49 mouse cellular contexts compared by ENCODE assay signal in the genomic region with DNA sequence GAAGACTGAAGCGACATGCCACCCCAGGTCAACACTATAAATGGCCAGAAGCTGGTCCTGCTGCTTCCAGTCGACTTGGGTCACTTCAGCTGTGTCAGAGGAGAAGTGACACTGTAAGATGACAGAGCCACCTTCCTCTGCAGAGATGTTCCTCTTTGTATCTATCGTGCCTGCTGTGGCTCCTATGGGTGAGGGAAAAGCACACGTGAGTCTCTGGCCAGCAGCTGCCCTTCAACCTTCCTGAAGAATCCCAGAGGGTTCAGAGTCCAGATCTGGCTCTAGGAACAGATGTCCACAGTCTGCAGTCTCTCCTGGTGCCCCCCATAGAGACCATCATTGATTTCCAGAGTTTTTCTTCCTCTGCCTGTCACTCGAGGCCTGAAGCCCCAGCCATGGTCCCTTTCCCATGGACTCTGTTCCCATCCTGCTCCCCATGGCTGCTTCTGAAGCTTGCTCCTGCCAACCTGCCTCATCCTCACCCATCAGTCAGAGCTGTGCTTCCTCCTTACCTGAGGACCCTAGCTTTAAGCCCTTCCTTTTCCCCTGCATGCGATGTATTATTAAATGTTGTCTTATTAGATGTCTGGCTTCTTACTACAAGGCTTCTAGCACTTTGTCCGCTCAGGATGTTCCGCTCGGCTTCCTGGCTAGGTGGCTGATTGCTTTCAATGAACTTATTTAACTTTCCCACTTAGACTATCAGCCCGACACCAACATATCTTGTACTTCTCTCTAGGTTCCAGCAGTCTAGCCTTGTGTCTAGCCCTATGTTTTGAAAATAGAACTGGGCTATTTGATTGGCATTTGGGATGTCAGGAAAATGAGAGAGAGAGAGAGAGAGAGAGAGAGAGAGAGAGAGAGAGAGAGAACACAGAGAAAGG. TPM values are rescaled to one million over a fixed set of nuclear protein-coding genes. Genes with fewer than 3 reads are reported as not detected.
"Had no signal": no experiment of that assay in that cellular context is flagged by ENCODE, and none has a peak within 500 bp of the region (broad histone marks: within the 10 kb centered on the region; RNA-seq: fewer than 3 reads in every experiment).

No protein-coding gene starts in this region.

- H3K36me3 ChIP-seq: heart, embryonic 12.5 days; heart, embryonic 13.5 days; heart, embryonic 15.5 days; hindbrain, embryonic 10.5 days; hindbrain, embryonic 12.5 days; hindbrain, embryonic 13.5 days; hindbrain, embryonic 15.5 days; intestine, embryonic 15.5 days; kidney, embryonic 15.5 days had no signal

- H3K9ac ChIP-seq: heart, embryonic 12.5 days; heart, embryonic 13.5 days; heart, embryonic 15.5 days; hindbrain, embryonic 12.5 days; hindbrain, embryonic 13.5 days; hindbrain, embryonic 14.5 days; hindbrain, embryonic 15.5 days; intestine, embryonic 15.5 days; kidney, embryonic 15.5 days had no signal

- H3K4me3 ChIP-seq: heart, embryonic 12.5 days; heart, embryonic 13.5 days; heart, embryonic 15.5 days; hindbrain, embryonic 10.5 days; hindbrain, embryonic 12.5 days; hindbrain, embryonic 13.5 days; hindbrain, embryonic 15.5 days; intestine, embryonic 15.5 days; kidney, embryonic 15.5 days; layer of hippocampus, adult 2 months; left cerebral cortex, adult 2 months had no signal

- DNase-seq: heart, postnatal 10 days; heart, postnatal 14 days; heart, postnatal 36 days; heart, postnatal 4 days; kidney, adult 11 months; kidney, adult 18-20 months; kidney, adult 2 months; kidney, adult 8-10 months; kidney, adult 9 months; kidney, postnatal 10 days; kidney, postnatal 14 days; kidney, postnatal 25 days; kidney, postnatal 36 days; kidney, postnatal 4 days; layer of hippocampus, adult 9-11 months; layer of hippocampus, postnatal 36 days had no signal

- H3K27me3 ChIP-seq: heart, embryonic 12.5 days; heart, embryonic 13.5 days; heart, embryonic 15.5 days; hindbrain, embryonic 12.5 days; hindbrain, embryonic 13.5 days; hindbrain, embryonic 15.5 days; intestine, embryonic 15.5 days; kidney, embryonic 15.5 days had no signal

- H3K4me1 ChIP-seq: heart, embryonic 12.5 days; heart, embryonic 13.5 days; heart, embryonic 15.5 days; hindbrain, embryonic 12.5 days; hindbrain, embryonic 13.5 days; hindbrain, embryonic 15.5 days; intestine, embryonic 15.5 days; kidney, embryonic 15.5 days had no signal

- H3K4me2 ChIP-seq: heart, embryonic 11.5 days; heart, embryonic 12.5 days; heart, embryonic 13.5 days; heart, embryonic 15.5 days; hindbrain, embryonic 12.5 days; hindbrain, embryonic 13.5 days; hindbrain, embryonic 14.5 days; hindbrain, embryonic 15.5 days; intestine, embryonic 15.5 days; kidney, embryonic 15.5 days had no signal

- H3K27ac ChIP-seq: heart, embryonic 13.5 days; heart, embryonic 15.5 days; hindbrain, embryonic 10.5 days; hindbrain, embryonic 12.5 days; hindbrain, embryonic 13.5 days; hindbrain, embryonic 14.5 days; hindbrain, embryonic 15.5 days; hindbrain, postnatal 0 days; intestine, embryonic 15.5 days; kidney, embryonic 15.5 days; kidney, postnatal 0 days; layer of hippocampus, adult 2 months; left cerebral cortex, adult 2 months had no signal

- H3K9me3 ChIP-seq: heart, embryonic 12.5 days; heart, embryonic 13.5 days; heart, embryonic 15.5 days; hindbrain, embryonic 10.5 days; hindbrain, embryonic 12.5 days; hindbrain, embryonic 13.5 days; hindbrain, embryonic 15.5 days; intestine, embryonic 15.5 days; kidney, embryonic 15.5 days had no signal

RNA-seq across cellular contexts. Expression of a gene that starts 1.6 kb away (rescaled TPM):
- total RNA-seq: heart, postnatal 10 days; heart, postnatal 14 days; heart, postnatal 25 days; heart, postnatal 36 days; heart, postnatal 4 days; hematopoietic stem cell, adult 5-6 weeks; hindbrain, postnatal 0 days; layer of hippocampus, adult 18-20 months; layer of hippocampus, adult 2 months; layer of hippocampus, adult 8-10 months; layer of hippocampus, postnatal 10 days; layer of hippocampus, postnatal 14 days; layer of hippocampus, postnatal 25 days; layer of hippocampus, postnatal 36 days; left cerebral cortex, adult 18-20 months; left cerebral cortex, adult 2 months; left cerebral cortex, adult 8-10 months had no signal
- polyA plus RNA-seq: heart, embryonic 11.5 days; heart, embryonic 12.5 days; heart, embryonic 13.5 days; heart, embryonic 14.5 days; heart, embryonic 15.5 days; heart, postnatal 0 days; hindbrain, embryonic 10.5 days; hindbrain, embryonic 11.5 days; hindbrain, embryonic 12.5 days; hindbrain, embryonic 13.5 days; hindbrain, embryonic 14.5 days; hindbrain, embryonic 15.5 days; hindbrain, embryonic 16.5 days; intestine, embryonic 14.5 days; intestine, embryonic 15.5 days; intestine, embryonic 16.5 days; intestine, postnatal 0 days; kidney, embryonic 14.5 days; kidney, embryonic 15.5 days; kidney, embryonic 16.5 days; kidney, postnatal 0 days had no signal
